Mouse (Mus musculus): Measurements from ENCODE around the gene Mageb2. TPM values are rescaled to one million over a fixed set of nuclear protein-coding genes. Genes with fewer than 3 reads are reported as not detected.
"Not testable (repeated sequence)": the region's sequence is repeated elsewhere in the genome, so short reads cannot be mapped to it uniquely, and the experiment has no call there.

Gene Mageb2
- not detected in 2 replicates for polyA plus RNA-seq (2014; fragmentation: Nextera tagmentation; extraction: Ambion mirVana)

GRCm38 (mm10) chrX:91331390-91331789 lies at the start of gene Mageb2:
Gene Mageb2 (plus strand): TSS chrX:91331690.
- H3K27me3 ChIP-seq (ENCODE audit: control insufficient read depth, insufficient read depth, low read length); DNase-seq (ENCODE audit: low spot score, missing footprints); H3K4me2 ChIP-seq; H3K9ac ChIP-seq (ENCODE audit: low read length); H3K27ac ChIP-seq (ENCODE audit: low read depth, low read length); H3K4me1 ChIP-seq (ENCODE audit: control insufficient read depth, insufficient read depth, low read length); H3K36me3 ChIP-seq (ENCODE audit: control insufficient read depth, insufficient read depth, low read length); H3K4me3 ChIP-seq (ENCODE audit: low read depth, low read length); H3K9me3 ChIP-seq (ENCODE audit: control insufficient read depth, low read length); ATAC-seq (ENCODE audit: low FRiP score): not testable (repeated sequence)
- WGBS, result 76% methylated on average over 2 of the region's 2 CpGs

DNA sequence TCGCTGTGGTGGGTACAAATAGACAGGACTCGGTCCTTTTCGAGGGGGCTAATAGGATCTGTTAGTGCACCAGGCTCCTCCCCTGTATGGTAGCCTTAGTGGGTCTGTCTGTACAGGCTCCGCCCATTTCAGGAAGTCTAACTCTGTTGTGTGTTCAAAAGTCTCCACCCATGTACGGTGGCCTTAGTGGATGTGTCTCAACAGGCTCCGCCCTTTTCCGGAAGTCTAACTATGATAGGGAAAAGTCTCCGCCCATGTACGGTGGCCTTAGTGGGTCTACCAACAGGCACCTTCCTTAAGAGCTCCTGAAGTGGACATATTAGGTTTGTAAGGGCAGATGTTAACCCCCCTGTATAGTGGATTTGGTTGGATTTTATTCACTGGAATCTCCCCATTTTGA lies 18.2 kb upstream of the Mageb2 start:
- ATAC-seq (ENCODE audit: low FRiP score); H3K36me3 ChIP-seq (ENCODE audit: control insufficient read depth, insufficient read depth, low read length); H3K9me3 ChIP-seq (ENCODE audit: control insufficient read depth, low read length); H3K4me2 ChIP-seq; H3K9ac ChIP-seq (ENCODE audit: low read length); H3K4me1 ChIP-seq (ENCODE audit: control insufficient read depth, insufficient read depth, low read length); H3K27ac ChIP-seq (ENCODE audit: low read depth, low read length); DNase-seq (ENCODE audit: low spot score, missing footprints); H3K4me3 ChIP-seq (ENCODE audit: low read depth, low read length); H3K27me3 ChIP-seq (ENCODE audit: control insufficient read depth, insufficient read depth, low read length): not testable (repeated sequence)
- 91% methylated on average over 9 of the region's 9 CpGs for WGBS

Other genes with a start within 250 kb of the Mageb2 start
- not detected in 2 replicates for gene Gm5072, start 60.8 kb downstream of the Mageb2 start, polyA plus RNA-seq (2014; fragmentation: Nextera tagmentation; extraction: Ambion mirVana)
- gene Gm8914, start 148.4 kb downstream of the Mageb2 start, polyA plus RNA-seq (2014; fragmentation: Nextera tagmentation; extraction: Ambion mirVana), result not detected in 2 replicates
- not detected in 2 replicates for gene 1700084M14Rik, start 244.2 kb downstream of the Mageb2 start, polyA plus RNA-seq (2014; fragmentation: Nextera tagmentation; extraction: Ambion mirVana)

All from midbrain, embryonic 11.5 days (tissue).